Mouse (Mus musculus) lung, postnatal 25 days (tissue): ENCODE measurements around the gene Pecr.
A peak's percentile ranks its signal among the peaks of the same experiment; 100 is the strongest.
"Not testable (repeated sequence)": the region's sequence is repeated elsewhere in the genome, so short reads cannot be mapped to it uniquely, and the experiment has no call there.

Source experiments
- DNase-seq: peaks from one replicate; pipeline ENCODE4 v3.0.0; 2022; ENCODE audit warnings: low spot score

Pecr gene

DNA sequence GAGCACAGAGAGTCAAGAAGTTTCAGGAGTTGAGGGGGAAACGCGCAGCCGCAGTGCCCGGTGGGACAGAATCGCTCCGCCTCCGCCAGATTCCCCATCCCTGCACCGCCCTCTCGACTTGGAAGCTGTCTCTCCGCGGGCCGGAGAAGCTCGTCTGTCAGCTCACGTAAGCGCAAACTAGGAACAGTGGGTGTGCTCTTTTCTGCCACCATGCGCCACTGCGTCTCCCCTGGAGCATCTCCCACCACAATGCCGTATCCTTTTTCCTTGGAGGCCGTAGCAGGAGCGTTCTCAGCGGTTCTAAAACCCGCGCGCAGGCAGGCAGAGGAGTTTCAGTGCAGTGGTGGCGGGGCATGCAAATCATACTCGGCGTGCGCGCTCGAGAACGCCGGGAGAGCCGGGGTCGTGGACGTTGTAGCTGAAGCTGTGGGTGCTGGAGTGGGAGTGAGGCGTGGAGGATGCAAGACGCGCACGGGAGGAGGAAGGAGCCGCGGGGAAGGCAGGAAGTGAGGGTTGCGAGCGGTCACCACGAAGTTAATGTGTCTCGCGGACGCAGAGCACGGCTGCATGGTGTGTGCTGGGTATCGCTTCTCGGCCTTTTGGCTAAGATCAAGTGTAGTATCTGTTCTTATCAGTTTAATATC lies 47.6 kb downstream of the Pecr start:
- peak; percentile 67 for DNase-seq

DNA sequence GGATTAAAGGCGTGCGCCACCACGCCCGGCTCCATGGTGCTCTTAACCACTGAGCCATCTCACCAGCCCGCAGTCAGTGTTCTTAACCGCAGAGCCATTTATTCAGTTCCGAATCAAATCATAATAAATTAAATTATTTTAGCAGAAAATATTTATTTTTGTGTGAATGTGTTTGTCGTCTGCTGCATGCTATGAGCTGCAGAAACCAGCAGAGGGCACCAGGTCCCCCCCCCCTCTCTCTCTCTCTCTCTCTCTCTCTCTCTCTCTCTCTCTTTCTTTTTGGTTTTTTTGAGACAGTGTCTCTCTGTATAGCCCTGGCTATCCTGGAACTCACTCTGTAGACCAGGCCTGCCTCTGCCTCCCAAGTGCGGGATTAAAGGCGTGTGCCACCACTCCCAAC lies 51.5 kb downstream of the Pecr start:
- not testable (repeated sequence) for DNase-seq

DNA sequence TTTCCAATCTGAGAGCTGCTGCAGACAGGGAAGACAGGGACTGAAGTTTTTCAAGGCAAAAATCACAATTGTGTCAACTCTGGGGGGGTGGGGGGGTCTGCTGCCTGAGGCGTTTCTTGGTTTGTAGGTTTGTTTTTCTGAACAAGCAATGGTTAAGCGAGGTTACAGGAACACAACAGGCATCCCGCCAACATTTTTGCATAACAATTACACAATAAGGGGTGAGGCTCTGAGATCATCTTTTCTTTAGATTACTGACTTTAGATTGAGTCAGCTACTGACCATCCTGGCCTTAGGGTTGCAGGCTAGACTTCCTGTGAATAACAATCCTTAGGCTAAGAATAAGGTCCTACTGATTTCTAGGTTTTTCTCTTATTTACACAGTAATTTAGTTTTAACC lies 55.1 kb downstream of the Pecr start:
- peak; percentile 25 for DNase-seq

GRCm38 (mm10) chr1:72227546-72227945 lies 56.6 kb downstream of the Pecr start:
- no peak for DNase-seq

DNA sequence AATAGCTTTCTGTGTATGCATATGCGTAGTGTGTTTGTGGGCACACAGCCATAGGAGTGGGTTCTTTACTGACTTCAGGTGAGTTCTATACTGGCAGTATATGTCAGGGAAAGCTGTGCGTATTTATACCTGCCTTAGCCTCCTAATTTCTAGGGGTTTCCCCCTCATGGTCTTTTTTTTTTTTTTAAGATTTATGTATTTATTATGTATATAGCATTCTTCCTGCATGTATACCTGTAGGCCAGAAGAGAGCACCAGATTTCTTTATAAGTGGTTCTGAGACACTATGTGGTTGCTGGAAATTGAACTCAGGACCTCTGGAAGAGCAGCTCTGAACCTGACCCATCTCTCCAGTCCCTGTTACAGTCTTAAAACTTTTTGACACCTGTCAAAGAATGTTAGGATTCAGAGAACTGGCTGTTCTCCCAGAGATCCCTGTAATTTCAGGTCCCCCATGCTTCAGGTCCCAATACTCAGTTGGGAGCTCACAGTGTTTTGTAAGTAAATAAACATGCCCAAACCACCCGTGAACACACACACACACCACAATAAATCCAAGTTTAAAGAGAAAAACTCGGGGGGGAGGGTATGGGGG lies 57.1 kb downstream of the Pecr start:
- DNase-seq = no peak

- DNase-seq = peak; percentile 22
These were observed 57.8 kb downstream of the Pecr start for GRCm38 (mm10) chr1:72226172-72226886.

DNA sequence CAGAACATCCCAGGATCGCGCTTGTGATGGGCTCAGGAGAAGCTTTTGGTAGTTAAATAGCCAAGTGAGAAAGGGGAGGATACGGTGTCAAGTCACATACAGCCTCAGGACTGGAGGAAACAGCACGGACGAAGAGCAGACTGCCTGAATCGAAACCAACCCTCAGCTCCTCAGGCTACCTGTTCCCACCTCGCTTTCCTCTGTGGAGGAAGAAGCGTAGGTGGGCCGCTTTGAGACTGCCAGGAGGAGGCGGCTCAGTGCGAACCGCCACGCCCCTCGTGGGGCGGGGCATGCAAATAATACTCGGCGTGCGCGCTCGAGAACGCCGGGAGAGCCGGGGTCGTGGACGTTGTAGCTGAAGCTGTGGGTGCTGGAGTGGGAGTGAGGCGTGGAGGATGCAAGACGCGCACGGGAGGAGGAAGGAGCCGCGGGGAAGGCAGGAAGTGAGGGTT lies 58.4 kb downstream of the Pecr start:
- peak; percentile 81 for DNase-seq

DNA sequence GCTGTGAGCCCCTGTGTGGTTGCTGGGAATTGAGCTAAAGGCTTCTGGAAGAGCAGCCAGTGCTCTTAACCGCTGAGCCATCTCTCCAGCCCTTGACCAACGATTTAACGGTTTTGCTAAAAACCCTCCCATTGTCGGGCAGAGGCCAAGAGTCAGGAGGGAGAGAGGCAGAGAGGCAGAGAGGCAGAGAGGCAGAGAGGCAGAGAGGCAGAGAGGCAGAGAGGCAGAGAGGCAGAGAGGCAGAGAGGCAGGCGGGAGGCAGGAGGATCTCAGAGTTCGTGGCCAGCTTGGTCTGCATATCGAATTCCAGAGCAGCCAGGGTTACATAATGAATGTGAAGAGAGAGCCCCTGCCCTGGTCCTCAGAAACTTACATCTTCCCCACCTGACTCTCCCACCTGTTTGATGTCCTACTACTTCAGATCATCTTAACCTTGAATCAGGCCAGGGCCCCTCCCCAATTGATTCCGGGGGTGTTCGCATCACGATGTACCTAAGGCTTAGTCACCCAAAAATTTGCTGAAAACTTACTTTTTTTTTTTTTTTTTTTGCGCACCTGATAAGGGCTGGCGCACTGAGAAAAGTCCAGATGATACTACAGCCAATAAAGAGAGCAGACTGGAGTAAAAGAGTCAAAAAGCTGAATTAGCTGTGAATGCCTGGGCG lies 58.9 kb downstream of the Pecr start:
- no peak for DNase-seq

DNA sequence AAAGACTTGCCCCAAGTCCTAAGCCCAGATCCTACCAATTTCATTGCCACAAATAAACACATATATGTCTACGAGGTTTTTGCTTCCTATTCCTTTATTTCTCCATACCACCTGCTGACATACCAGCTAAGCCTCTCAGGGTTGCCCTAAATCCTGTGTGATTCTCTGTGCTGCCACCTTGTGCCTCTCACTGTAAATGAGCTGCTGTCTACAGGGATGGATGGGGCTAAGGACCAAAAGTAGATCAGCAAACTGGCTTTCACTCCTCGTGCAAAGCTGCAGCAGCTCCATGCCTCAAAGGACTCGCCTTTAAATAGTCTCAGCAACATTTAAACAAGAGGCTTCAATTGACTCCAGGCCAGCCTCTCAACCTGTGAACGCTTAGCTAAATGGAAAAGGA lies 64.1 kb downstream of the Pecr start:
- DNase-seq = no peak

- no peak for DNase-seq
These were observed 65.0 kb downstream of the Pecr start for GRCm38 (mm10) chr1:72219116-72219515.

DNA sequence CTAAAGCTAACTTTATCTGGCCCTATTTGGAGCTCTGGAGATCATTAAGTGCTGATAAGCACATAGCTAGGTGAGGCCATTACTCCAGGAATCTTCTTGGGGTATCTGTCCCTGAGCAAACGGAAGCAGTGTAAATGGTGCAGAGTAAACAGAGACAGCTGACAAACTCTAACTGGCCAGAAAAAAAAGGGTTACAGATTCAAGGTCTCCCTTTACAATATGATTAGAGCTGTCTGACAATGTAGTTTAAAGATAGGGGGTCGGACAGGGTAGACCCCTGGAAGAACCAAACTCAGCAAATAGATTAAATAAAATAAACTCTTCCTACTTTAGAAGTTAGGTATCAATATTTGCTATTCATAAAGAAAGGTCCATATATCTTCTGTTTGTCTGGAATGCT lies 65.5 kb downstream of the Pecr start:
- no peak for DNase-seq

DNA sequence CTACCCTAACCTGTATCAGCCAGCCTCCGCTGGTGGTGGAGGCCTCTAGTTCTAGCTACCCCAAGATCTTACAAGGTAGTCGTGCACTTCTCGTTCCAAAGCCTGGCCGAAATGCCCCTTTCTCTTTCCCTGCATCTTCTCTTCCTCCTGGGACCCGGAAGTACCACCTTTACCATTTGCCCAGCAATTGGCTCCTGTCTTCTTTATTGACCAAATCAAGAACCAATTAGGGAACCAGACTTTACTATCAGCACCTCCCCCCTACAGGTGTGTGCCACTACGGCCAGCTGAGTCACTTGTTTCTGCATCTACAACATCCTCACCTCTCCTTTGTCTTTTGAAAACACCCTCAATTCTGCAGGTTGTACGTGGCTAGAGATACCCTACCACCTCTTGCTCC lies 67.4 kb downstream of the Pecr start:
- no peak for DNase-seq

GRCm38 (mm10) chr1:72215174-72215573 lies 68.9 kb downstream of the Pecr start:
- no peak for DNase-seq

DNA sequence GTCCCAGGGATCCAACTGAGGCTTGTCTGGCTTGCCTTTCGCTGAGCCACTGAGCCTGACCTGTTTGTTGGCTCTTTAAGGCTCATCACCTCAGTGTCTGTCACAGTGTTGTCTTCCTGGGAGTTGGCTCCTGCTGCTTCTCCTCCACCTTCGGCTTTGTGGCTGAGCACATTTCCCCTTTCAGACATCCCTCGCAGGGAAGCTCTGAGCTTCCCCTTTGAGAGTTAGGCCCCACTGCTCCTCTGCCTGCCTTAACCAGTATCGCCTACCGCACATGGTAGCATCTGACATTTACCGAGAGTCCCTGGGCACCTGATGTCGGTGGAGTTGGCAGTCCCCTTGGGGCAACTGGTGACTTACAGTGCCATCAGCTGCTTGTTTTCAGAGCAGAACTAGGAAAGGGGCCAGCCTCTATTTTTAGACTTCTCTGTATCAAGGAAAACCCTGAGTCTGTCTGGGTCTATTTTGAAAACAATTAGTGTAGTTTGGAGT lies 69.6 kb downstream of the Pecr start:
- no peak for DNase-seq

GRCm38 (mm10) chr1:72213954-72214353 lies 70.2 kb downstream of the Pecr start:
- no peak for DNase-seq

- peak; percentile 48 for DNase-seq
These were observed 72.1 kb downstream of the Pecr start, which contains the start of gene Mreg for GRCm38 (mm10) chr1:72211701-72212699. TSS of gene Mreg (minus strand) at chr1:72212307.

DNA sequence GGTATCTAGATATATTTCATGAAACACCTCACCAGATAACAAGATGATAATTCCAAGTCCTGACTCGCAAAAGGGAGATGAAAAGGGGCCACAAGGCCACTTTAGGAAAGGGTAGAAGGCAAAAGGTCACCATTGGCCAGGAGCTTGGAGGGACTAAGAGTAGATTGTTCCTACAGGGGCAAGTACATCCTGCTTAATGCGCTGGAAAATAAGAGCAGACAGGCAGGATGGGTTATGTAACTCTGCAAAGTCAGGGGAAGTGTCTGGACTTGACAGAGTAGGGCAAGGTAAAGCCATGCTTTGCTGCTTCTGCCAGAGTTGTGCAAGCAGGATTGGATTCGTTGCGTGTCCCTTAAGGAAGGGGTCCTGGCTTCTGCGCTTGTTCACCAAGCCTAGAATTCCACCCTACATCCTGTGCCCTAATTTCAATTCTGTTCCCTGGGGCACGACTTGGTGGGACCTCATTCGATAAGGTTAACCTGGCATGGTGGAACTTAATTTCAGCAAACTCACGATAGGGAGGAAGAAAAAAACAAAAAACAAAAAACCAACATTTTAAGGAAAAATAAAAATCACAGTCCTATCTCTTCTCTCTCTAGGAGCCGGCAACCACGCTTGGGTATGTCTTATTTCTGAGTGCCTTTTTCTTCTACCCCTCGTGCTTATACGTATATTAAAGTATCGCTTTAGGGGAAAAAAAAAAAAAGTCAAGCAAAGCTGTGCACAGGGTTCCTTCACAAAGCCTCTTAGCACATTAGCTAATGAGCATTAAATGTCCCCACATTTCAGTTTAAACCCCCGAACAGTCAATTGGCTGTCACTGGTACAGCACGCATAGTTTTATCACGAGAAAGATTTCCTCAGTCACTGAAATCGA lies 73.1 kb downstream of the Pecr start:
- peak; percentile 13 for DNase-seq
